In the genomic region with DNA sequence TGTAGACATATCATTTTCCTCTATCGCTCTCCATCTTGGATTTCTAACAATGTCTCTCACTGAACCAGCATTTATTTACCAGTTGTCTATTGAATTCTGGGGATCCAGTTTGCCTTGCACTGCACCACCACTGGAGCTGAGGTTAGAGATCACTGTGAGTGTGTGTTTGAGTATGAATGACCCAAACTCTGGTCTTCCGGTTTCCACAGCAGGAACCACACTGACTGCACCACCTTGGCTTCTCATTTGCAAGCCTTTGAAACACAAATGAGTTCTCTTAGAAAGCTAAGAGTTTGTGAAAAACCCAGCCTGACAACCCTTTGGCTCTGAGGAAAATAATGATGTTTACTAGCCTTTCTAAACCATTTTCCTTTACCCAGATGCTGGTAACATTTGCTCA, we compare ENCODE assay signal across 25 mouse cellular contexts.
"Had no signal": no experiment of that assay in that cellular context is flagged by ENCODE, and none has a peak within 500 bp of the region (broad histone marks: within the 10 kb centered on the region; RNA-seq: fewer than 3 reads in every experiment).

No protein-coding gene starts in this region.

- H3K27ac ChIP-seq: gastrocnemius, adult 2 months; heart, adult 2 months; heart, embryonic 13.5 days; heart, embryonic 15.5 days; hindbrain, embryonic 13.5 days; hindbrain, embryonic 15.5 days; hindbrain, postnatal 0 days; kidney, embryonic 15.5 days; kidney, postnatal 0 days; left cerebral cortex, adult 2 months; limb, embryonic 10.5 days; limb, embryonic 12.5 days; liver, embryonic 12.5 days; liver, embryonic 14.5 days had no signal

- DNase-seq: gastrocnemius, adult 2 months; gastrocnemius, postnatal 10 days; gastrocnemius, postnatal 36 days; heart, adult 11 months; heart, adult 2 months; heart, postnatal 14 days; heart, postnatal 36 days; kidney, adult 11 months; kidney, adult 2 months; kidney, adult 9 months; kidney, postnatal 14 days; kidney, postnatal 36 days; layer of hippocampus, adult 9-11 months had no signal

- H3K4me1 ChIP-seq: heart, embryonic 15.5 days; hindbrain, embryonic 13.5 days; hindbrain, embryonic 15.5 days; kidney, embryonic 15.5 days; limb, embryonic 12.5 days; liver, embryonic 12.5 days had no signal

- H3K27me3 ChIP-seq: heart, embryonic 13.5 days; heart, embryonic 15.5 days; hindbrain, embryonic 13.5 days; hindbrain, embryonic 15.5 days; kidney, embryonic 15.5 days; limb, embryonic 12.5 days; liver, embryonic 12.5 days had no signal

- H3K36me3 ChIP-seq: heart, embryonic 13.5 days; heart, embryonic 15.5 days; hindbrain, embryonic 13.5 days; hindbrain, embryonic 15.5 days; kidney, embryonic 15.5 days; limb, embryonic 10.5 days; limb, embryonic 12.5 days; liver, embryonic 12.5 days had no signal

- H3K9me3 ChIP-seq: heart, embryonic 13.5 days; heart, embryonic 15.5 days; hindbrain, embryonic 13.5 days; hindbrain, embryonic 15.5 days; kidney, embryonic 15.5 days; limb, embryonic 10.5 days; limb, embryonic 12.5 days; liver, embryonic 12.5 days had no signal

- H3K9ac ChIP-seq: heart, embryonic 13.5 days; heart, embryonic 15.5 days; hindbrain, embryonic 13.5 days; hindbrain, embryonic 15.5 days; kidney, embryonic 15.5 days; limb, embryonic 12.5 days; liver, embryonic 12.5 days; liver, embryonic 14.5 days had no signal

- H3K4me3 ChIP-seq: gastrocnemius, adult 2 months; heart, adult 2 months; heart, embryonic 13.5 days; heart, embryonic 15.5 days; hindbrain, embryonic 13.5 days; hindbrain, embryonic 15.5 days; kidney, embryonic 15.5 days; left cerebral cortex, adult 2 months; limb, embryonic 10.5 days; limb, embryonic 12.5 days; liver, embryonic 12.5 days had no signal
